Mouse (Mus musculus) CH12.LX (cell line): Measurements from ENCODE around the gene Fam19a2. TPM values are rescaled to one million over a fixed set of nuclear protein-coding genes. Genes with fewer than 3 reads are reported as not detected.

Experiments
- DNase-seq: peaks from one replicate; pipeline ENCODE4 v3.0.0-alpha.2; 2013; ENCODE audit errors: extremely low read depth
- H3K27ac ChIP-seq: 2 replicates; pipeline ENCODE4 v1.5.1; 2012; ENCODE audit warnings: low read depth, mild to moderate bottlenecking, control low read depth, moderate library complexity; ENCODE audit not compliant: insufficient read depth
- H3K27me3 ChIP-seq: replicated peaks from 2 replicates; pipeline ENCODE3; 2012; ENCODE audit warnings: inconsistent platforms
- H3K36me3 ChIP-seq, 2 experiments: replicated peaks in 1 of 2; 2 replicates each; pipeline versions ENCODE3 to v1.6.1; 2012; ENCODE audit warnings: inconsistent platforms in 1 of 2, low read length in 1 of 2, mild to moderate bottlenecking in 1 of 2, mixed read lengths in 1 of 2, moderate library complexity in 1 of 2; ENCODE audit not compliant: control insufficient read depth in 1 of 2, insufficient read depth in 1 of 2
- H3K4me1 ChIP-seq, 2 experiments: 2 replicates each; pipeline ENCODE4 v1.6.1; 2012; ENCODE audit warnings: inconsistent platforms in 1 of 2, moderate library complexity in 1 of 2; ENCODE audit not compliant: insufficient read depth in 2 of 2, control insufficient read depth in 1 of 2
- H3K4me2 ChIP-seq: 2 replicates; pipeline ENCODE4 v1.6.1; 2012; ENCODE audit warnings: low read depth, mild to moderate bottlenecking, control low read depth; ENCODE audit not compliant: poor library complexity, insufficient read depth, severe bottlenecking
- H3K4me3 ChIP-seq, 3 experiments: fragments of 150-350 bp in 1 of 3; sonication (generic) in 1 of 3; replicated peaks in 1 of 3; 2 replicates each; pipeline versions ENCODE3 to v1.5.1; 2011 to 2012; ENCODE audit warnings: low read depth in 2 of 3, low read length in 2 of 3, mild to moderate bottlenecking in 2 of 3, moderate library complexity in 2 of 3, control low read depth in 1 of 3, improper control_type of control experiment in 1 of 3, inconsistent platforms in 1 of 3, mixed read lengths in 1 of 3; ENCODE audit not compliant: poor library complexity in 1 of 3
- H3K79me2 ChIP-seq: replicated peaks from 2 replicates; pipeline ENCODE4 v1.6.1; 2012; ENCODE audit warnings: mild to moderate bottlenecking, moderate library complexity; ENCODE audit not compliant: control insufficient read depth, poor library complexity, insufficient read depth, severe bottlenecking; ENCODE audit errors: extremely low read depth
- H3K9ac ChIP-seq: 2 replicates; pipeline ENCODE4 v1.6.1; 2012; ENCODE audit warnings: low read depth, mild to moderate bottlenecking, control low read depth, moderate library complexity; ENCODE audit not compliant: insufficient read depth
- H3K9me3 ChIP-seq: replicated peaks from 2 replicates; pipeline ENCODE3; 2012; ENCODE audit warnings: low read length, inconsistent platforms, mixed read lengths
- BHLHE40 ChIP-seq: IDR thresholded peaks from 2 replicates; pipeline ENCODE4 v1.6.1; 2011; ENCODE audit warnings: mild to moderate bottlenecking, low read depth, low read length, improper control_type of control experiment
- CHD1 ChIP-seq: IDR thresholded peaks from 2 replicates; pipeline ENCODE4 v1.6.1; 2012; ENCODE audit warnings: low read depth, low read length, improper control_type of control experiment, inconsistent platforms
- EP300 ChIP-seq: IDR thresholded peaks from 2 replicates; pipeline ENCODE4 v1.6.1; 2011; ENCODE audit warnings: low read length, improper control_type of control experiment
- HCFC1 ChIP-seq: IDR thresholded peaks from 2 replicates; pipeline ENCODE4 v1.6.1; 2012; ENCODE audit warnings: low read depth, mild to moderate bottlenecking, inconsistent platforms, low read length, improper control_type of control experiment
- IRF4 ChIP-seq: IDR thresholded peaks from 2 replicates; pipeline ENCODE4 v1.6.1; 2014; ENCODE audit warnings: low read depth, mild to moderate bottlenecking, inconsistent platforms, low read length, improper control_type of control experiment
- JUND ChIP-seq: conservative IDR thresholded peaks from 2 replicates; pipeline ENCODE4 v1.6.1; 2011; ENCODE audit warnings: low read depth, low read length, improper control_type of control experiment
- KAT2A ChIP-seq: IDR thresholded peaks from 2 replicates; pipeline ENCODE4 v1.6.1; 2012; ENCODE audit warnings: low read length, improper control_type of control experiment, inconsistent platforms; ENCODE audit not compliant: insufficient replicate concordance
- MAFK ChIP-seq: IDR thresholded peaks from 2 replicates; pipeline ENCODE4 v1.6.1; 2011; ENCODE audit warnings: low read length, improper control_type of control experiment; ENCODE audit not compliant: insufficient replicate concordance
- MAX ChIP-seq: IDR thresholded peaks from 2 replicates; pipeline ENCODE4 v1.6.1; 2011; ENCODE audit warnings: low read length, improper control_type of control experiment
- MAZ ChIP-seq: IDR thresholded peaks from 2 replicates; pipeline ENCODE4 v1.6.1; 2012; ENCODE audit warnings: low read depth, mild to moderate bottlenecking, inconsistent platforms, low read length, improper control_type of control experiment, moderate library complexity
- MXI1 ChIP-seq: IDR thresholded peaks from 2 replicates; pipeline ENCODE4 v1.6.1; 2011; ENCODE audit warnings: mild to moderate bottlenecking, low read depth, low read length, improper control_type of control experiment
- MYC ChIP-seq: IDR thresholded peaks from 2 replicates; pipeline ENCODE4 v1.6.1; 2011; ENCODE audit warnings: low read depth, mild to moderate bottlenecking, improper control_type of control experiment, low read length
- PAX5 ChIP-seq: IDR thresholded peaks from 2 replicates; pipeline ENCODE4 v1.6.1; 2012; ENCODE audit warnings: low read length, inconsistent platforms, mixed read lengths
- POLR2AphosphoS2 ChIP-seq: IDR thresholded peaks from 2 replicates; pipeline ENCODE4 v1.6.1; 2011; ENCODE audit warnings: low read depth, low read length, improper control_type of control experiment
- SIN3A ChIP-seq: IDR thresholded peaks from 2 replicates; pipeline ENCODE4 v1.6.1; 2012; ENCODE audit warnings: low read length, improper control_type of control experiment, inconsistent platforms
- TBP ChIP-seq: conservative IDR thresholded peaks from 2 replicates; pipeline ENCODE4 v1.6.1; 2011; ENCODE audit warnings: low read depth, low read length, improper control_type of control experiment
- TCF12 ChIP-seq: IDR thresholded peaks from 2 replicates; pipeline ENCODE4 v1.6.1; 2014; ENCODE audit warnings: low read depth, mild to moderate bottlenecking, inconsistent platforms, low read length, improper control_type of control experiment
- UBTF ChIP-seq: IDR thresholded peaks from 2 replicates; pipeline ENCODE4 v1.6.1; 2012; ENCODE audit warnings: low read depth, mild to moderate bottlenecking, inconsistent platforms, low read length, improper control_type of control experiment, moderate library complexity
- USF2 ChIP-seq: conservative IDR thresholded peaks from 2 replicates; pipeline ENCODE4 v1.6.1; 2011; ENCODE audit warnings: low read depth, low read length, improper control_type of control experiment
- ZC3H11A ChIP-seq: IDR thresholded peaks from 2 replicates; pipeline ENCODE4 v1.6.1; 2012; ENCODE audit warnings: low read depth, mild to moderate bottlenecking, inconsistent platforms, low read length, improper control_type of control experiment
- ZMIZ1 ChIP-seq: IDR thresholded peaks from 2 replicates; pipeline ENCODE4 v1.6.1; 2012; ENCODE audit warnings: low read depth, mild to moderate bottlenecking, inconsistent platforms, low read length, improper control_type of control experiment
- dilution Hi-C: fragments of 300-500 bp; cut with MboI; formaldehyde crosslinking; loops from 2 replicates; pipeline ENCODE4 v1.14.3; 2020; ENCODE audit warnings: low sequenced_read_pairs; ENCODE audit not compliant: extremely low pct_unique_long_range_greater_than_20kb, extremely low pct_ligation_motif_present
- in situ Hi-C: fragments of 300-500 bp; cut with MboI; formaldehyde crosslinking; loops from 3 replicates; pipeline ENCODE4 v1.14.3; 2019; ENCODE audit warnings: low sequenced_read_pairs, low pct_ligation_motif_present, low pct_unique_long_range_greater_than_20kb, mixed read lengths
- polyA plus RNA-seq: library from polyadenylated mRNA; unstranded; fragments of >175 nt; gene quantifications from 2 replicates; pipeline ENCODE4 v1.2.1, GENCODE M21; 2012; ENCODE audit warnings: low read depth; ENCODE audit not compliant: insufficient read length
- total RNA-seq, 2 experiments: library from RNA; depleted of rRNA; stranded (reverse); fragments of 300-350 nt in 1 of 2; fragments of >200 nt in 1 of 2; gene quantifications; 2 replicates each; pipeline ENCODE4 v1.2.3; 2012 to 2014

Fam19a2 gene
- total and polyA plus RNA-seq, 3 experiments: not detected

- Histone ChIP-seq H3K27me3 (no peaks in the 10 kb centered on the region), H3K4me1 (no peaks in the 10 kb centered on the region), H3K79me2 (no peaks in the 10 kb centered on the region), H3K4me2 (no peak overlapping the region), H3K36me3 (no peaks in the 10 kb centered on the region), H3K27ac (no peak overlapping the region), H3K9ac (no peak overlapping the region), H3K9me3 (peaks cover 2% of the 10 kb centered on the region), H3K4me3 (no peak overlapping the region)
- dilution Hi-C loops (no loop called here), in situ Hi-C loops (no loop called here)
- DNase-seq: no peak
- TF ChIP-seq BHLHE40 (no peak), KAT2A (no peak)
Observed at GRCm38 (mm10) chr10:123222785-123223184, 41.0 kb upstream of the Fam19a2 start.

DNA sequence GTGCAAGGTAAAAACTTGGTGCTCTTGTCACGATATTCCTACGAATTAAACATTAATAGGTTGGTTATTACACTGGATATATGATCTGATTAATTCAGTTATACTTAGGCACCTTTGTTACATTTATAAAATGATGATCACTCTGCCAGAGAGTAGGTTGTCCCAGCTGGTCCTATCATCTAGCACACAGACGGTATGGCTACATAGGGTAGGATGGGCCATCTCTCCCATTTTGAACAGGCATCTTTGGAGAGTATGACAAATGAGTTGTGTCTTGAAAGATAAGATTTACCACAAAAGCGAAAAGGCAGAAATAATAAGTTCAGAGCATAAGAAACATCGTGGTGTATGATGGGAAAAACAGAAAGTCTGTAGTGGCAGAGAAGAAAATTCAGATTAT lies 34.4 kb upstream of the Fam19a2 start:
- no peak overlapping the region for H3K4me2 ChIP-seq
- TF ChIP-seq ZMIZ1: no peak
- no peak for TF ChIP-seq MYC
- TF ChIP-seq MAZ: no peak
- TF ChIP-seq POLR2AphosphoS2: no peak
- TF ChIP-seq BHLHE40: no peak
- no peak for TF ChIP-seq IRF4
- no peak for TF ChIP-seq MAFK
- TF ChIP-seq HCFC1: no peak
- no peak for TF ChIP-seq TBP
- TF ChIP-seq ZC3H11A: no peak
- no peak for TF ChIP-seq MAX
- TF ChIP-seq EP300: no peak
- TF ChIP-seq MXI1: no peak
- no peak for TF ChIP-seq UBTF
- no peak for TF ChIP-seq CHD1
- TF ChIP-seq PAX5: no peak
- no peak for TF ChIP-seq JUND
- TF ChIP-seq USF2: no peak
- no peak for TF ChIP-seq SIN3A
- TF ChIP-seq TCF12: no peak
- H3K9me3 ChIP-seq: peaks cover 2% of the 10 kb centered on the region
- no peak overlapping the region for H3K9ac ChIP-seq
- no peak overlapping the region for H3K27ac ChIP-seq
- H3K36me3 ChIP-seq: no peaks in the 10 kb centered on the region
- no peaks in the 10 kb centered on the region for H3K27me3 ChIP-seq
- in situ Hi-C loops (no loop called here), dilution Hi-C loops (no loop called here)
- H3K79me2 ChIP-seq: no peaks in the 10 kb centered on the region
- no peaks in the 10 kb centered on the region for H3K4me1 ChIP-seq
- DNase-seq: no peak
- H3K4me3 ChIP-seq: no peak overlapping the region
